Mouse (Mus musculus) embryo, embryonic 9.5 days (tissue): ENCODE measurements around the gene Ntsr2.

ENCODE experiments used
- DNase-seq: peaks from one replicate; pipeline ENCODE4 v3.0.0-alpha.2; 2017; ENCODE audit errors: extremely low spot score

Ntsr2 gene

DNA sequence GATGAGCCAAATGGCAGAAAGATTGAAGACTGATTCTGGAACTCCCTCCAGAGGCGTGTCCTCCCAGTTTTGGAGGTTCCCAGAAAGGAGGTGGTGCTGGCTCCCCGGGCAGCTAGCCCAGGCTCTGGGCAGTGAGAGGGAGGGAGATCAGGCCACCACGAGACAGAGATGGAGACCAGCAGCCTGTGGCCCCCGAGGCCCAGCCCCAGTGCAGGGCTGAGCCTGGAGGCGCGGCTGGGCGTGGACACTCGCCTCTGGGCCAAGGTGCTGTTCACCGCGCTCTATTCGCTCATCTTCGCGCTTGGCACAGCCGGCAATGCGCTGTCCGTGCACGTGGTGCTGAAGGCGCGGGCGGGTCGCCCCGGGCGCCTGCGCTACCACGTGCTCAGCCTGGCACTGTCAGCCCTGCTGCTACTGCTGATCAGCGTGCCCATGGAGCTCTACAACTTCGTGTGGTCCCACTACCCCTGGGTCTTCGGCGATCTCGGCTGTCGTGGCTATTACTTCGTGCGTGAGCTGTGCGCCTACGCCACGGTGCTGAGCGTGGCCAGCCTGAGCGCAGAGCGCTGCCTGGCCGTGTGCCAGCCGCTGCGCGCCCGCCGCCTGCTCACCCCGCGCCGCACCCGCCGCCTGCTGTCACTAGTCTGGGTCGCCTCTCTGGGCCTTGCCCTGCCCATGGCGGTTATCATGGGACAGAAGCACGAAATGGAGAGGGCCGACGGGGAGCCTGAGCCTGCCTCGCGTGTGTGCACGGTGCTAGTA lies at the start of gene Ntsr2:
Gene Ntsr2 (plus strand): TSS at position 51 of the 762 bp plus-strand sequence.
- peak; percentile 59 for DNase-seq

DNA sequence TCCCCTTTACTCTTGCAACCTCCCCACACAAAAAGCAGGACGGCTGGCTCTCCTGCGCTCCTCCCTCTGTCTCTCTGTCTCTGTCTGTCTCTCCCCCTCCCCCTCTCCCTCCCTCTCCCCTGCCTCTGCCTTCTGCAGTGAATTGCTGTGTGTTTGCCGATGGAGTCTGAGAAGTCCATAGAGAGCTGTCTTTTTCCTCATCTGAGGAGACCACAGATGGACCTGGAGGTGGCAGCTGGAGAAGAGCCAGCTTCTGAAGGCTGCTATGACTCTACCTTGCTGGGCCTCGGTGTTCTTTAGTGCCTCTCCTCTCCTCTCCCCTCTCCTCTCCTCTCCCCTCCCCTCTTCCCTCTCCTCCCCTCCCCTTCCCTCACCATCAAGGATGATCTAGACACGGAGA lies 47.6 kb upstream of the Ntsr2 start:
- DNase-seq = no peak

DNA sequence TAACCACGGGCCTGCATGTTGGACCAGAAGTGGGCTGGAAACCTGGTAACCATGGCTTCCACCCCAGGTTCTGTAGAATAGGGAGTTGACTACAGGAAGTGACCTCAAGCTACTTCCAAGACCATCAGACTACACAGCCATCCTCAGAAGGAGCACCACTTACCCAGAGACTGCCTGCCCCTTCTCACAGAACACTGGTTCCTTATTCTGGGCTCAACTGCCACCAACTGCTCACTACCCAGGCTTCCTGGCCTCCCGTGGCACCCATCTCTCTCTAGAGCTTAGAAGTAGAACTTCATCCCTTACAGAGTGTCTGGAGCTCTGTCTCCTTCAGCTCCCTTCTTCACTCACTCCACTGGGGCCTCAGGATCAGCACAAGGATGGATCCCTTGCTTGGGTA lies 42.2 kb upstream of the Ntsr2 start, which contains the start of gene Lpin1:
Gene Lpin1 (minus strand): TSS at position 31 of the 400 bp plus-strand sequence.
- no peak for DNase-seq

DNA sequence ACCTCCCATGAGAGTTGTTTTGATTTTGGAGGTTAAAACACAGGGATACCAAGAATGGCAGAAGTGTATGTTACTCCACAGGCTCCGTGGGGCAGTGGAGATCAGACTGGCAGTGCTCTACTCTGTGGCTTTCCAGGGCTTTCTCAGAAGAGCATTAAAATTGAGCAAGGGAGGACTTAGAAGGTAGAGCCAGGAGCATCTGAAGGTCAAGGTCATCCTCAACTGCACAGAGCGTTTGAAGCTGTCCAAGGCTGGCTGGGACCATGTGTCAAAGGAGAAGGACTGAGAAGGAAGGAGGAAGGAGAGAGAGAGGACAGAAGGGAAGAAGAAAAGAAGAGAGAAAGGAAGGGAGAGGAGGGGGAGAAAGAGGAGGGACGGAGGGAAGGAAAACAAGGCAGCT lies 38.6 kb upstream of the Ntsr2 start:
- no peak for DNase-seq

DNA sequence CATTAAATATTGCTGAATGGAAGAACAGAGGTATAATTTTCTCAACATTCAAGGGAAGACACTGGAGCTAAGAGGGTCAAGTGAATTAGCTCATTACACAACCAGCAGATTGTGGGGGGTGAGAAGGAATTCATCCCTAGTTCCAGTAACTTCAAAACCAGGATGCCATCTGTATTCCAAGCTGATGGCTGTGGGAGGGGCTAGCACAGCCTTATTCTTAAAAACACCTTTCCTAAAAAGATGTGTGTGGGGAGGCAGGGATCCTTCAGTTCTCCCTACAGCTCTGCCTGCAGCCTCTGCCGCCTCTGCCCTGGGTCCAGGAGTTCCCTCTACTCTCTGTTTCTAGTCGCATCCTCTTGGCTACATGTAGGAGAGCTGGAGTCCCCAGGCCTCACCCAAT lies 37.4 kb upstream of the Ntsr2 start:
- no peak for DNase-seq

DNA sequence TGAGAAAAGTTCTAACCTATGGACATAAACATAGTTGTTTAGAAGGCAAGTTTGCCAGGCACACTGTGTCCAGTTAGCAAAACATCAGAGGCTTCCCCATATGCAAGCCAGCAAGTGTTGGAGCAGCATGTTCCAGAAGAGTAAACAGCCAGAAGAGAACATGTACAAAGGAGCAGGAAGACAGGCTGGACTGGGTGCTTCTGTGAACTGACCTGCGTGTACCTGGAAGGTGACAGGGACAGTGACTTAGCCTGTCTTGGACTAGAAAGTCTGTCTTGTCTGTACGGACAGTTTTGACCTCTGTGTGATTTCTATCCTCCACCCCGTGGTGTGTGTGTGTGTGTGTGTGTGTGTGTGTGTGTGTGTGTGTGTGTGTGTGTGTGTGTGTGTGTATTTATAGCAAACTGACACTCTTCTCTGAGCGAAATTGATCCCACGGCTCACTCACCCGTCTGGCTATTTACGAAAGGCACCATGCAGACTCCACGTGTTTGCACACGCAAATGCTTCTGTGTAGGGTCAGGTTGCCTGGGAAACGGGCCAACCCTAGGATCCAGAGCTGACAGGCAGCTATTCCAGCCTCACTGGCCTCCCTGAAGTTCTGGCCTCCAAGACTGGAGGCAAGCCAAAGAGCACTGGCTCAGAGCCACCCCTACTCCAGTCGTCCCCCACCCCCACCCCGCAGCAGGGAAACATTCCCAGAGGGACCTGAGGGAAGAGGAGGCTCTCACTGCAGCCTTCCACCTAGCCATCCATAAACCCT lies 34.5 kb upstream of the Ntsr2 start:
- DNase-seq = peak; percentile 39

DNA sequence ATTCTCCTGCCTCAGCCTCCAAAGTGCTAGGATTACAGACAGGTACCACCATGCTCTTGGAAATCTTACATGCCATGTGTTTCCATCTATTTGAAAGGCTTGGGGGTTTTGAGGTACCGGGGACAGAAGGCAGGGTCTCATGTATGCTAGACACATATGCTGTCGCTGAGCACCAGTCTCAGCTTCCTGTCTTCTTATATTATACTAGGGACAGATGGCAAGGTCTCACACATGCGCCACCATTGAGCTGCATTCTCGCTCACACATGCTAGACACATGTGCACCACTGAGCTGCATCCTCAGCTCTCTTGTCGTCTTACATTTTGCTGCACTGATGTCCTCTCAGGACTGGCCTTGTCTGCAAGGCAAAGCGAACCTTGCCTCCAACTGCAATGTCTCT lies 33.7 kb upstream of the Ntsr2 start:
- no peak for DNase-seq

DNA sequence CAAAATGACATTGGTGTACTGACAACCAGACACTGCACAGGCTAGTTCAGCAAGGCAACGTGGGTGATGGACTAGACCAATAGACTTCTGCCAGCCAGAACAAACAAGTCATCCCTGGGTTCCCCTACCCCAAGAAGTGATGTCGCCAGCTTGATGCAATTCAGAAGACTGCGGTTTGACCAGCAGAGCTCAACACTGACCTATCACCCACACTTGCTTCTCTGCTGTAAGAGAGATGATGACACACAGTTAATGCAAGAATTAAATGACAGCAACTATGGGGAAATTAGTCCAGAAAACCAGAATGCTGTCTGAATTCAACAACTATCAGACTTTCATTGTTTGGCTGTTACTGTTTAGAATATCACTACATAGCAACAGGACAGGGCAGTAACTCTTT lies 33.0 kb upstream of the Ntsr2 start:
- no peak for DNase-seq

DNA sequence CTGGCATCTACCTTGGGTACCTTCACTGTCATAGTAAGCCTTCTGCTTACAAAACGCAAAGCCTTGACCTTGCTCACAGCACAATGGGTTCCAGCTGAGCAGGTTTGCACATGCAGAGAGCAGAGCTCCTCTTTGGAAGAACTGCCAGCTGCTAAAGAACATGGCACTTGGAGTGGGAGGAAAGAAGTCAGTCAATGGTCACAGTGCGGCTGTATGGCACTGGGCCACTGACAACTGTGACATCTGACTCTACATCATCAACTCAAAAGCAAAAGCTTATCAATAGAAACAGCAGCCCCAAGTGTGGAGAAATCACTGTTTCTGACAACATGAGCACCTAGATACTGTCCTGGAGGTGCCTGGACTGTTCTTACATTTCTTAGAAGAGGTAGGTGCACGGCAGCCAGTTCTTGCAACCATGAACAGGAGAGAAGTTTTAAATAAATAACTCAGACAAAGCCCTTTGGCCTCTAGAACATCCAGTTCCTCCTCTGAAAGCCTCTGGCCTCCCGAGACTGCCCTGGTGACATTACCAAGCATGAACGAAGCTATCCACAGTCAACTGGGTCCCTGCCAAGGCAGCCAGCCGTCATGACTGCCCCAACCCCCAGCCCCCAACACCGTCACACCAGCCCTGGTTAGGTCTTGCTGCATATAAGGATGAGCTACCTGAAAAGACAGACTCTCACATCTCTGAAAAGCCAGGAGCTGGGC lies 22.9 kb upstream of the Ntsr2 start:
- no peak for DNase-seq

DNA sequence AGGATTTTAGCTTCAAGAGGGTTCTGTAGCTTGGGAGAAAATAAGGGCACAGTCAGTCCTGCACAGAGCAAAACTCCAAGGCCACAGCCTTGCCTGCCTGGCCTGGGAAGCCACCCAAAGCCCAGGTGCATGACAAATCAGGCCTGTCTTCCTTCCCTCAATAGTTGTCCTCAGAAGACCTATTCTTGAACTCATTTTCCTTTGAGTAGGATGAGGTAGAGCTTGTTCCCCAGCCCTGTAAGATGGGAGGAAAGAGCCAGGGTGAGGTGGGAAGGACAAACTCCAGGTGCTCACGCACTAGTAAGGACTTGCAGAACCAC lies 22.4 kb upstream of the Ntsr2 start:
- no peak for DNase-seq

DNA sequence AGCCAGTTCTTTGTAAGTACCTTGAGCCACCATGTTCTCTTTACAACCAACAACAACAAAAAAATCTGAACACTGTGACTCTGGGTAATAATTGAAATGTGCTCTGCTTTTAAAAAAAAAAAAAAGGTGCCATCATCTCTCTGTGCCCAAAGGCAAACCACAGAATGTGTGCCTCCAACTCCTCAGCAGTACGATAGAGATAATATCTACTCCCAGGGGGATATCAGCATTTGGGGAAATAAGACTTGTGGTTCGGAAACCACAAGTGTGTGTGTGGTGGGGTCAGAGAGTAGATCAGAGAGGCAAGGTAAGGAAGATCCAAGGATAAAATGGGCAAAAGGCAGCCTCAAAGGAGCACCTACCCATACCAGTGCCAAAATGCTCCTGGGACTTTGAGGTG lies 21.8 kb upstream of the Ntsr2 start:
- no peak for DNase-seq

DNA sequence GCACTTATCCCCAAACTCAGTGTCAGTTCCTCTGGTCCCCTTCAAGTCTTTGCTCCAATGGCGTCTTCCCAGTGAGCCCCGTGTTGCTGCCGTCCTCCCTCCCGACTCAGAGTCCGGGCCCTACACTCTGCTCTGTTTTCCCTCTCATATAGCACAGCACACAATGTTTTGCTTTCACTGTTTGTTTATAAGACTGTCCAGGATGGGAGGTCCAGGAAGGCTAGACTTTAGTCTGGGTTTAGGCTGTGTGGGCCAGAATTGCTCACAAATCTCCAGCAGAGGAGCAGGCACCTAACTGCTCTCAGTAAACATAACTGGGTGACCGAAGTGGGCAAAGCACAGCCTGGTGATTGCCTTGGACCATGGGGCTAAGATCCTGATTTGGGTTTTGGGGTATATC lies 19.9 kb upstream of the Ntsr2 start:
- DNase-seq = no peak

DNA sequence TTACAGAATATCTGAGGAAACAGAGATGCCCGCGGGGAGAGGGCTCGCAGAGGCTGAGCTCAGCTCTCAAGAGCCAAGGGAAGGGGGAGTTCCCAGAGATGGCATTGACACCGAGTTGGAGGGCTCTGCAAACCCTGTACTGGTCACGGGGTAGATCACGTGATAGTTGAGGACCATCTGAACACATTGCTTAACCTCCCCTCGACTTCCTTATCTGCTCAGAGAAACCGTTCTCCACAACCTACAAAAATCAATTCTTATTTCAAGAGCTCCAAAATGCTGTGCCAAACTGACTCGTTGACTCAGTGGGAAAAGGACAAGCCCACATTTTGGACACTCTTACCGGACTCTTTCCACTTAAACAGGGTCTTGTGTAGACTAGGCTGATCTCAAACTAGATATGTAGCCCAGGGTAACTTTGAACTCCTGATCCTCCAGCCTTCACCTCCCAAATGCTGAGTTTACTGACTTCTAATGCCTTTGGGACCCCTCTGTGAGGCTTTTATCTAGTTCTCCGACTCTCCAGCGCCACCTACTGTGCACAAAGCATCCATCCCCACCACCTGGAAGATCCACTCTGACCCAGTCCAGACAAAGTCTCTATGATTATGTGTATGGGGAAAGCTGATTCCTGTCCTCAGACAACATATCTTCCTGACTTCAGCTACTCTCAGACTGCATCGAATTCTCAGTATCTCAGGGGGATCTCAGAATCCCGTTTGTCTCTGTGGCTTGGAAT lies 18.9 kb upstream of the Ntsr2 start:
- peak; percentile 63 for DNase-seq

DNA sequence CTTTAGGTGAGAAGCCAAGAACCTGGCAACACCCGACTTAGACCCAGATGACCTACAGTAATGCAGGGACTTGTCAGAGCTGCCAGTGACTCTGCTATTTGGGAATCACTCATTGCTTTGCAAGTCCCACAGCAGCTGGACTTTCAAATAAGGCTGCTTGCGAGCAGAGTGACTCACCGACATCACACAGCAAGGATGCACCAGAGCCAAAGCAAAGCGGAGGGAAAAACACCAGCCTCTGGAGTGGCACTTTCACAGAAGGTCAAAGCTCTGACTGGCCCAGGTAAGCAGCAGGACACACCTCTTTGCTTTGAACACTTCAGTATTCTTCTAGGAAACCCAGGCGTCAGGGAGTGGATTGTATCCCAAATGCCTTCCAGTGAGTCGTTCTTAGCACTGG lies 17.4 kb upstream of the Ntsr2 start:
- DNase-seq = no peak

DNA sequence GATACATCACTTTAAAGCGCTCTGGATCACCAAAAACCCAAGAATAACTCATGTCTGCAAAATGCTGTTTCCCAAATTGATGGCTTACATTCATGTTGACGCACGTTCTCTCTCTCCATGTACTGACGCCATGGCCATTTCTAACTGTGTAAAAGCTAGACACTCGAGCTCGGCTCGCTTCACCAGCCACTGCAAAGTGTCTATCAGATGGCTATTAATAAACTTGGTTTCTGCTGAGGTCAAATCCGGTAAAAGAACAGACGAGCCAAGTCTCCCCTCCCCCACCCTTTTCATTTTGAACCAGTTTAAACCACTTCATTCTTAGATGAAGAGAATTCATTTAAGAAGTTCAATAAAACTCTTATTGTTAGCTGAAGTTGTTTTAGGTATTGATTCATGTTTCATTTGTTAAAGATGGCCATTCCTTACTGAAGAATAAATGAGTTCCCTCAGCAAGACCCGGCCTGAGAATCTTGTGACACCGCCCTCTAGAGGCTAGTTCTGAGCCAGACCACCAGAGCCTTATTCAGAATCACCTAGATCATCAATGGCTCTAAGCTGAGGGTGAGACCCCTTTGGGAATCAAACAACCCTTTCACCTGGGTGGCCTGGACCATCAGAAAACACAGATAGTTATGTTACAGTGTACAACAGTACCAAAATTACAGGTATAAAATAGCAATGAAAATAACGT lies 14.0 kb upstream of the Ntsr2 start:
- peak; percentile 27 for DNase-seq

DNA sequence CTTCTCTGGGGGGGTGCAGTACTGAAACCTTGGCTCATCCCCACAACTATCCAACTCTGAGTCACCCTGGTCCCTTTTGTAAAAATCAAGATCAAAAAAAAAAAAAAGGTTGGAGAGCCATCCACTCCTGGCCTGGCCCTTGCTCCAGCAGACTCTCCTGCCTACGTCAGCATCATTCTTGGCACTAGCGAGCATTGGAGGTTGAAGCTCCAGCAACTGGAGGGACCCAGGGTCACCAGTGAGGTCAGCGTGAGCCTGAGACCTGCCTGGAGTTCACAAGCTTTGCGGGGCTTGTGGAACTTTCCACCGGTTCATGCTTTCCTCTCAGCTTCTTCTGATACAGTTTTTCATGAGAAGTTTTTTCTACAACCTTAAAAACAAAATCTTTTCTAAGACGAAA lies 13.1 kb upstream of the Ntsr2 start:
- DNase-seq = no peak

DNA sequence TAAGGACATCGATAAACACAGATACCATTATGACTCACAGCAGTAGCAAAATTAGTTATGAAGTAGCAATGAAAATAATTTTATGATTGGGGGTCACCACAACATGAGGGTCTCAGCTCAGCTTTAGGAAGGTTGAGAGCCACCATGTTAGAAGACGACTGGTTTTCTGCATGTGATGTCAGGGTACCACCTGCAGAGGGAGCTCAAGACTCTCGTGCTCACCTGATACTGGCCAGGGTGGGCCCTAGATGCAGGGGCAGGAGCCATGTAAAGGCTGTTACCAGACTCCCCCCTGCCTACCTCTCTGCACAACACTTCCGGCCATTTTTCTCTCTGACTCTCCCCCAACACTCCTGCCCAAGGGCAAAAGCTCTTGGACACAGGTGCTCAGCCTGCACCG lies 11.2 kb upstream of the Ntsr2 start:
- no peak for DNase-seq

DNA sequence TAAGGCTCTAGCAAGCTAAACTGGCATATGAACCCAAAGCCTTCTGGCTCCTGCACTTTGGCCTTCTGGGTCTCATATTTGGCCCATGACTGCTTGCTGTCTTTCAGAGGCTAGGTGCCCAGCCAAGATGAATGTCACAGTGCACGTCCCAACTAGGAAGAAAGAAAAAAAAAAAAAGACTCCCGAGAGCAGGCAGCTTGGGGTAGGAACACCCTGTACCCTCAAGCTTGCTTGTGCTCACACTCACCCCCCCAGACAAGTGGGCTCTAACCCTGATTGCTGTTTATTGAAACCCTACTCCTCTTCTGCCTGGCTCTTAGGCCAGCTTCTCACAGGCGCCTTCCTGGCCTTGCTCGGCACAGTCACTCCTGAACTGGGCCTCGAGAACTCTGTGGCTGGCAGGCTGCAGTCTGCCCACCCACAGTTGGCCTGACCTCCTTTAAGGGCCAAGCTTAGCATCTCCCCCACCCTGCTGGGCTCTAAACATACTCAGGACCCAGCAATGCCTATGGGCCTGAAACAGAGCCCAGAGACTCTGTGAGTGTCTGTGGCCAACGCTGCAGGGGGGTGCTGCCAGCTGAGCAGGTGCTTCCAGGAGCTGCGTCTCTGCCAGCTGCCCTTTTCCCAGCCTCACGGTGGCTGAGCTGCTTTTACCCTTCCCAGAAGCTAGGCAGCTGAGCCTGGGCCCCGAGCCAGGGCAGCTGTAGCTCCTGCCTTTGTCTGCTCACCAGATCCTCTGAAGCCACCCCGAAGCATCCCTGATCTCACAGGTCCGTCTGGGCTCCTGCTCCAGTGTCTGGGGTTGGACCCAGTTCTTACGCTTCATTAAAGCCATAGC lies 9.5 kb upstream of the Ntsr2 start:
- DNase-seq = no peak

DNA sequence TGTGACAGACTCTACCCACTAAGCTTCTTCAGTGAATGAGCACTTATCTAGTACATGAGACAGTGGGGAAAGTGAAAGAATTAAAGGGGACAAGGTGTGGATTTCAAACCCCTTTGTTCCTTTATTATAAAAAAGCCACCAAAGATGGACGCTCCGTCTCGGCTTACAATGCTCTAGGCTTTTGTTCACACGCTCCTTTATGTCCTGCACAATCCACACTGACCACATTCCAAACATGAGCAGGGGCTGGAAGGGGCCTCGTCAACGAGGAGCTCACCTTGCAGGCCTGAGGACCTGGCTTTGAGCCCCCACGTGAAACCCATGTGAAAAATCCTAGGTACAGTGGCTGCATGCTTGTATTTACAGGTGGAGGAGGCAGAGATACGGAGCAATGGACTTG lies 8.5 kb upstream of the Ntsr2 start:
- no peak for DNase-seq

DNA sequence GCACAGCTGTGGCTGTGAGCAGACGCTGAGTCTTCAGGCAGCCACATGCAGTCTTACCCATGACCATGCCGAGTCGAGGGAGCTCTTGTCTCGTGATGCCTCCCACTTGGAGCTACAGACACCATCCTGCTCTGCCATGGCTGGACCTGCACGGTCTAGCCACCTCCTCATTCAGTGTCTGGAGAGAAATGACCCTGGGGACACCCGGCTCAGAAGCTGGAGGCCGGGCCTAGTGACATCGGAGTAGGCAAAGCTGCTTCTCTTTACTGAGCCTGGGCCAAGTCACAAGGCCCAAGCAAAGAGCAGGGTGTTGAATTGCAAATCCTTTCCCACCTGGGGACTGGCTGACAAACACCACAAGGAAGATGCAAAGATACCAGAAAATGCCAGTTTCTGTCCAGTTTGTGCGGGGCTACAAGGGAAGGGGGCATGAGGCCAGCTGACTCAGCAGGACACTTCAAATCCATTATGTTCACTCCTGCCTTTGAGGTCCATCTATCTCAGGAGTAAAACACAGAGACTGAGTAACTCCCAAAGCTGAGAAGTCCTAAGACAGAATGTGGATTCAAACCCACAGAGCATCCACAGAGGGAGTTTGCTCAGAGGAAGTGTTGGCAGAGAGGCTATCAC lies 6.3 kb upstream of the Ntsr2 start:
- DNase-seq = no peak
